Mouse (Mus musculus): ENCODE measurements at regions not wholly inside any gene's neighbourhood (a gene's known extent, or its start where the extent isn't known, plus 50 kb on each side); places are given as distances from the start of the nearest gene placed in this dataset.

DNA sequence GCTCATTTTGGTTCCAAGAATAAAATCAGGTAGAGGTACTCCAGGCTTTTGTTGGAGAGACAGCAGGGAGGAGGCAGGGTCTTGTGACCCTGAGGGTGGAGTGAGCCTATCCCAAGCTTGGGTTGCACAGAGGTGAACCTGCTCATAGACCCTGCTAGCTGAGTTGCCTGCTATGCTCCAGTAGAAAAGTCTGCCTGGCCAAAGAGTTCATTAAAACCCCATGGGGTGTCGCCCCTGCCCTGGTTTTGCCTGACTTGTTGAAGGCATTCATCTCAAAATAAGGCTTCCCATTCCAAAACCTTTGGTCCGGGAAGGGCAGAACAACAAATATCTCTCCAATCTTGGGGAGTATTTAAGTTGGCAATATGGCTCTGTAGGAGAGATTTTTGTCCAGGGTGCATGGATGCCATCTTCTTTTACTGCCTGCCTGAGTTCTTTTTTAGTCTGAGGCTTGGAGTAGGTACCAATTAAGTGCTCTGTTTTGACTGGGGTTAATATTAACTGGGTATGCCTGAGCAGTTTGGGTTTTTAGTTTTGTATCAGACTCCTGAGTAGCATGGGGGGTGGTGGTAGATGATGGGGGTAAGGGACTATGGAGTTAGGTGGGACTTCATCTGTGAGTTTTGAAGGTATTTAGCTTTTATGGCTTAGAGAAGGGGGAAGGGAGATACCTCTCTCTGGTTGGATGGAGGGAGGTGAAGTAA is 120.8 kb upstream of the Tmem164 start:
- Histone ChIP-seq H3K4me1 (replicated peaks) (no peaks in the 10 kb centered on the region), H3K36me3 (no peaks in the 10 kb centered on the region), H3K4me2 (replicated peaks) (no peak overlapping the region), H3K27ac (no peak overlapping the region), H3K27me3 (replicated peaks) (no peaks in the 10 kb centered on the region), H3K9ac (no peak overlapping the region), H3K9me3 (no peaks in the 10 kb centered on the region), H3K4me3 (replicated peaks) (no peak overlapping the region)
- 55% methylated on average over 2 of the region's 2 CpGs for WGBS
- ATAC-seq, result no peak

DNA sequence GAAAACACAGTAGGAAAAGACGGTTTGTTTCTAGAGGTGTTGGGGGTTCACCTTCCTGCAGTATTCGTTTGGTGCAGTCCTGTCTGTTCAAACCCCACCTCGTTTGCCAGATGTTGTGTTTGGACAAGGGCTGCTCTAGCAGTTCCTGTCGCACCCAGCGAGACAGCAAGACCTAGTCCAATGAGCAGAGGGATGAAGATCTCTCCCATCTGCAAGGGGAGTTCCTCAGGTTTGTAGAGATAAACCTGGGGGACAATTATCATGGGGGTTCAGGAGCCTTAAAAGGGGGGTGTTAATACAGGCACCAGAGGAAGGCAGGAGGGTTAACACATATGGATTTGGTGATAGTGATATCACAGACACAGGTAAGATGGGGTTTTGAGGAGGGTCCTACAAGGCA is 119.4 kb upstream of the Tmem164 start:
- Histone ChIP-seq H3K4me3 (replicated peaks) (no peak overlapping the region), H3K36me3 (no peaks in the 10 kb centered on the region), H3K4me2 (replicated peaks) (no peak overlapping the region), H3K9ac (no peak overlapping the region), H3K9me3 (no peaks in the 10 kb centered on the region), H3K27me3 (replicated peaks) (no peaks in the 10 kb centered on the region), H3K4me1 (replicated peaks) (no peaks in the 10 kb centered on the region), H3K27ac (no peak overlapping the region)
- WGBS, result 71% methylated on average over 5 of the region's 5 CpGs
- no peak for ATAC-seq

DNA sequence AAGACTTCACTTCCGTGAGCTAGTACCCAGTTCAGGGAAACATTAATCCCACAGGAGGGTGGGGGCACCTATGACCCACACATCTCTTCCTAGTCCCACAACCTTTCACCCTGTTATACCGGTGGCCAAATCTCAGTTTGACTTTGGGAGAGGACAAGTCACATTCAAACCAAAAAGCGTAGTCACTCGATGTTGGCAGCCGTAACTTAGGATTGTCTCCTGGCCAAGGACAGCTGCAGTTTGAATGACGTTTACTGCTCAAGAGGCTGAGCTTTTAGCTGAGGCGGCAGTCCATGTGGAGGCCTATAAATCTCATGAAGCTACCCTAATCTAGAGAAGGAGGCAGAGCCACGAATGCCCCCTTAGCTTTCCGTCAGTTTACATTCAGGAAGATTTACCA is 117.0 kb upstream of the Tmem164 start:
- no peaks in the 10 kb centered on the region for H3K9me3 ChIP-seq
- H3K36me3 ChIP-seq, result no peaks in the 10 kb centered on the region
- H3K27ac ChIP-seq, result no peak overlapping the region
- H3K27me3 ChIP-seq (replicated peaks), result no peaks in the 10 kb centered on the region
- no peak overlapping the region for H3K9ac ChIP-seq
- ATAC-seq, result no peak
- no peaks in the 10 kb centered on the region for H3K4me1 ChIP-seq (replicated peaks)
- H3K4me2 ChIP-seq (replicated peaks), result no peak overlapping the region
- 62% methylated on average over 9 of the region's 9 CpGs for WGBS
- H3K4me3 ChIP-seq (replicated peaks), result no peak overlapping the region

DNA sequence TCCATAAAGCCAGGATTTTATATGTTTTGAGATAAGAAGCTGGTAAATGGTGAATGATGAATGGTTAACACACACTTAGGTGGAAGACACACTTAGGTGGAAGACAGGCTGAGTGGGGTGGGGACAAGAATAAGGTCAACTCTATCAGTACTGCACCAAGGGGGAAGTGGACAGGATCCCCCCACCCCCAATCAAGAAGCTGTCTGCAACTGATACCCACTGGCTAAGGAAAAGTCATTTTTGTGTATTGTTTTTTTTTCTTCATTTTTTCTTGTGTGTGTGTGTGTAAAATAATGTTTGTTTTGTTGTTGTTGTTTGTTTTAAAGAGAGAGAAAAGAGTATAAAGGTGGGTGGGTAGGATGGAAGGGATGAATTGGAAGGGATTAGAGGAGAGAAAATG is 109.4 kb upstream of the Tmem164 start:
- no peak overlapping the region for H3K4me2 ChIP-seq (replicated peaks)
- H3K36me3 ChIP-seq, result no peaks in the 10 kb centered on the region
- H3K27ac ChIP-seq, result no peak overlapping the region
- H3K9me3 ChIP-seq, result no peaks in the 10 kb centered on the region
- no peaks in the 10 kb centered on the region for H3K4me1 ChIP-seq (replicated peaks)
- H3K9ac ChIP-seq, result no peak overlapping the region
- ATAC-seq, result no peak
- H3K4me3 ChIP-seq (replicated peaks), result no peak overlapping the region
- no peaks in the 10 kb centered on the region for H3K27me3 ChIP-seq (replicated peaks)

DNA sequence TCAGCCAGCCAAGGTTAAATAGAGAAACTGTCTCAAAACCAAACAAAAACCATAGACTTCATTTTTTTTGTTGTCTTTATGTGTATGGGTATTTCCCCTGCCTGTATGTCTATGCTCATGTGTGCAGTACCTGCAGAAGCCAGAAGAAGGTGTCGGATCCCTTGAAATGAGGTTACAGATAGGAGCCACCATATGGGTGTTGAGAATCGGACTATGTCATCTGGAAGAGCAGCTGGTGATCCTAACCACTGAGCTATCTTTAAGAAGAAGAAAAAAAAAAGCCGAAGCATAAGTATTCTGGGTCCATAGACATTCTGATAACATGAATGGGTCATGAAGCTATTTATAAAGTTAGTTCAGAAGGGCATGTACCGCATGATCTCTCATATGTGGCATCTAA is 107.2 kb upstream of the Tmem164 start:
- Histone ChIP-seq H3K27me3 (replicated peaks) (no peaks in the 10 kb centered on the region; the same call in 1 of the 2 replicates), H3K4me3 (replicated peaks) (no peak overlapping the region), H3K4me2 (replicated peaks) (no peak overlapping the region), H3K36me3 (no peaks in the 10 kb centered on the region), H3K4me1 (replicated peaks) (no peaks in the 10 kb centered on the region), H3K9ac (no peak overlapping the region), H3K9me3 (no peaks in the 10 kb centered on the region), H3K27ac (no peak overlapping the region)
- 93% methylated on average over 4 of the region's 4 CpGs for WGBS
- no peak for ATAC-seq

DNA sequence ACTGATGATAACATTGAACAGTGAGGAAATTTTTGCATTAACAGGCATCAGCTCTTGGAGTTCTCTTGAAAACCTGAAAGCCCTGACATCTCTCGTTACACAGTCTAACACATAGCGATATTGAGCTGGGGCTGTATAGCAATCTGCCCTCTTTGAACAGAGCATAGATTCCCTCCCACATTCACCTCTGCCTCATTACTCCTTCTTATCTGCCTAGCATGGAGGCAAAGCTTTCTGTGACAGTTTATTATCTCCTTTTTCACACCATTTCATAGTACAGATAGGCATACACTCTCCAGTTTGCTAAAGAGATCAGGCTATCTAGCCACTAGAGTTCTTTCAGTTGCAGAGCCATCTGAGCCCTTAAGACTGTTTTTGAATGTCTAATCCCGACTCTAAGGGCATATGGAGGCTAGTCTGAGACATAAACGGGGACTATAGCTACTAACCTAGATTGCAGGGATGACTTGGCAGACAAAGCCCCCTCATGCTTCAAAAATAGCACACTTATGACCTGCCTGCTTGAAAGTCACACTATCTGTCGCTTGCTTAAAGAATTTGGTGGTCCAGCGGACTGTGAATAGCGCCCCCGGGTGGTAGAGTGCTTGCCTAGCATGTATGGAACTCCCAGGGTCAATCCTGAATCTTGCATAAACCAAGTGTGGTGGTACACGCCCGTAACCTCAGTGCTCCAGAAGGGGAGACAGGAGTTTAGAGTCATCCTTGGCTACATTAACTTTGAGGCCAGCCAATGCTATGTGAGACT is 106.1 kb upstream of the Tmem164 start:
- Histone ChIP-seq H3K4me3 (replicated peaks) (no peak overlapping the region), H3K4me1 (replicated peaks) (no peaks in the 10 kb centered on the region), H3K4me2 (replicated peaks) (no peak overlapping the region), H3K27me3 (replicated peaks) (no peaks in the 10 kb centered on the region; the same call in 1 of the 2 replicates), H3K27ac (no peak overlapping the region), H3K36me3 (no peaks in the 10 kb centered on the region), H3K9me3 (no peaks in the 10 kb centered on the region), H3K9ac (no peak overlapping the region)
- WGBS, result 58% methylated on average over 10 of the region's 10 CpGs
- ATAC-seq, result no peak

DNA sequence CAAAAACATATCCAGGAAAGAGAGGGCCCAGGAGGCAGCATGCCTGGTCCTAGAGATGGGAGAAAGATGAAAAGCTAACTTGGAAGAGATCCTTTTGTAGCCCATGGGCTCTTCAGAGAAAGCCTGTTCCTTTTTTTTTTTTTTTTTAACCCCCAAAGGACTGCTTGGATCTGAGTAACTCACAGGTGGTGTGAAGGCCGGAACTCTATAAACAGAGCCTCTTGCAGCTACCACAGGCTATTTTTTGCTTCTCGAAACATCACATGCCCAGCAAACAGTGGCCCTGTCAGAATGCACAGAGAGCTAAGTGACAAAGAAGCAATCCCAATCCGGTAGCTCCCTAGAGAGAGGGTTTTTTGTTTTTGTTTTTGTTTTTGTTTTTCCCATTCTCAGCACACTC is 105.1 kb upstream of the Tmem164 start:
- WGBS, result 74% methylated on average over 3 of the region's 3 CpGs
- Histone ChIP-seq H3K27me3 (replicated peaks) (no peaks in the 10 kb centered on the region; the same call in 1 of the 2 replicates), H3K4me2 (replicated peaks) (no peak overlapping the region), H3K27ac (no peak overlapping the region), H3K9ac (no peak overlapping the region), H3K4me1 (replicated peaks) (no peaks in the 10 kb centered on the region), H3K36me3 (no peaks in the 10 kb centered on the region), H3K9me3 (no peaks in the 10 kb centered on the region), H3K4me3 (replicated peaks) (no peak overlapping the region)
- ATAC-seq, result no peak

DNA sequence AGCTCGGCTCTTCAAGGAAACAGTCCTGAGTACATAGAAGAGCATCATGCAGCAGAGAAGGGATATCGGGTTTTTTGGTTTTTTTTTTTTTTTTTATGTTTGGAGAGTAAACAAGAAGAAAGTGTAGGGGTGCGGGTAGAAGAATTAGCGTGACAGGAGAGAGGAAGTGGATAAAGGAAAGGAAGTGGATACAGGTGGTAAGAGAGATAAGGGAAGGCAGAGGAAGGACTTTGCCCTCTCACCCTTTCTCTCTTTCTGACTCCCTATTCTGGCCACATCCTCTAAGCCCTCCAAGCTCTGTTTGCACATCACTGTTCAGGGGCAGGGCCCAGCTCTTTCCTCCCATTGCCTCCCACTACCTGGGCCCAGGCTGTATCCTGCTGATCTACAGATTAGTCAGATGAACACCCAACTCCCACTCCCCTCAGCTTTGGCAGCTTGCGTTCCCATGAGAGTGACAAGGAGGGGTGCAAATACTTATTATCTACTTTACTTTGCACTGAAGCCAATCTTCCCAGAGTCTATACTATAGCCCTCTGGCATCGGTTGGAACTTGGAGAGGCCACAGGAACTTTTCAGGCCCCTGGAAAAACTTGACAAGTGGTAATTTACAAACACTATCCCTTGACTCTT is 103.6 kb upstream of the Tmem164 start:
- Histone ChIP-seq H3K9me3 (no peaks in the 10 kb centered on the region), H3K27me3 (replicated peaks) (no peaks in the 10 kb centered on the region; the same call in 1 of the 2 replicates), H3K4me1 (replicated peaks) (no peaks in the 10 kb centered on the region), H3K9ac (no peak overlapping the region), H3K36me3 (no peaks in the 10 kb centered on the region), H3K4me3 (replicated peaks) (no peak overlapping the region), H3K27ac (no peak overlapping the region), H3K4me2 (replicated peaks) (no peak overlapping the region)
- ATAC-seq, result peak; percentile 77
- 61% methylated on average over 6 of the region's 6 CpGs for WGBS

DNA sequence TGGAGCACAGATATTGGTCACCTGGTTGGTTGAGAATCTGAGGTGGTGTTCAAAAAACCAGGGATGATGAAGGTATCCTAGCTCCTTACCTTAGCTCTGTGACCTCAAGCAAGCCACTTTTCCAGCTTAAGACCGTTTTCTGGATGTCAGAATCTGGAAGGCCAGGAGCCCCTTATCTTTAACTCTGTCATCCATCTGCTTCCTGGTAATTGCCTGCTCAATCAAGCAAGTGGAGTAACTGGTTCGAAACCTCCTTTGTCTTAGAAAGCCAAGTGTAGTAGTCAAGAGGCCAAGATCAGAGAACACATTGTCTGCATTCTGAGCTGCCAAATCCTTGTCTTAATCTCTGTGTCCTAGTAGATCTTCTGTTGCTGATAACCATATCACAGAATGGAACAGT is 95.9 kb upstream of the Tmem164 start:
- Histone ChIP-seq H3K9me3 (no peaks in the 10 kb centered on the region), H3K4me3 (replicated peaks) (no peak overlapping the region), H3K9ac (no peak overlapping the region), H3K27ac (no peak overlapping the region), H3K4me1 (replicated peaks) (no peaks in the 10 kb centered on the region), H3K4me2 (replicated peaks) (no peak overlapping the region), H3K27me3 (replicated peaks) (no peaks in the 10 kb centered on the region), H3K36me3 (no peaks in the 10 kb centered on the region)
- 61% methylated on average over 2 of the region's 2 CpGs for WGBS
- ATAC-seq, result no peak

DNA sequence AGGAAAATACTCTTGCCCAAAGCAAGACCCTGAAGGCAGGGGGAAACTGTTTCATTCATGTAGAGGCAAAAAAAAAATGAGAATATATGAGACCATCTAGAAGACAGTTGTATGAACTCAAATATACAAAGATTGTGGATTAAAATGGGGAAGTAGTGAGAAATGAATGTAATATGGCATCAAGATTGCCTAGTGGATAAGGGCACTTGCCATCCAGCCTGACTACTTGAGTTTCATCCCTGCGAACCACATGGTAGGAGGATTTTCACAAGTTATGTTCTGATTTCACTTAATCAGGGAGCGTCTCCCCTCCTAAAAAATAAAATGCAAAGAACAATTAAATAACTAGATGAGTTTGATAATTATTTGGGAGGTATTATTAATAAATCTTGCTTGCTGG is 81.8 kb upstream of the Tmem164 start:
- Histone ChIP-seq H3K4me2 (replicated peaks) (no peak overlapping the region), H3K27me3 (replicated peaks) (no peaks in the 10 kb centered on the region), H3K4me1 (replicated peaks) (no peaks in the 10 kb centered on the region), H3K9me3 (no peaks in the 10 kb centered on the region), H3K27ac (no peak overlapping the region), H3K4me3 (replicated peaks) (no peak overlapping the region), H3K36me3 (no peaks in the 10 kb centered on the region), H3K9ac (no peak overlapping the region)
- 96% methylated on average over 2 of the region's 2 CpGs for WGBS
- no peak for ATAC-seq

DNA sequence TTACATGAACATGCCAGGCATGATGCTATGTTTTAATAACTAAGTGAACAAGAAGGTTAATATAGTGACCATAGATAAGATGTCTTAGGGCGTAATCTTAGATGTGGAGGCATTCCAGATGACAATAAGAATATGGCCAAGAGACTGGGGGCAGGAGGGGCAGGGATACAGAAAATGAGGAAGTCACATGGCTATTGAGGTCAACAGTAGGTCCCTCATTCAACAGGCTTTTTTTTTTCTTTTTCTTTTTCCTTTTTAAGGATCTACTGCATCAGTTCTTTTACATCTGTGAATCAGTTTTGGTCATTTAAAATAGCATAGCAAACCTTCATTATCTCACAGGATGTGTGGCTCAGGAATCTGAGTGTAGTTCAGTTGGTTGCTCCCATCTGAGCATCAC is 80.4 kb upstream of the Tmem164 start:
- Histone ChIP-seq H3K4me3 (replicated peaks) (no peak overlapping the region), H3K36me3 (no peaks in the 10 kb centered on the region), H3K9me3 (no peaks in the 10 kb centered on the region), H3K27me3 (replicated peaks) (no peaks in the 10 kb centered on the region), H3K27ac (no peak overlapping the region), H3K9ac (no peak overlapping the region), H3K4me2 (replicated peaks) (no peak overlapping the region), H3K4me1 (replicated peaks) (no peaks in the 10 kb centered on the region)
- WGBS, result 83% methylated on average over 1 of the region's 1 CpGs
- ATAC-seq, result no peak

DNA sequence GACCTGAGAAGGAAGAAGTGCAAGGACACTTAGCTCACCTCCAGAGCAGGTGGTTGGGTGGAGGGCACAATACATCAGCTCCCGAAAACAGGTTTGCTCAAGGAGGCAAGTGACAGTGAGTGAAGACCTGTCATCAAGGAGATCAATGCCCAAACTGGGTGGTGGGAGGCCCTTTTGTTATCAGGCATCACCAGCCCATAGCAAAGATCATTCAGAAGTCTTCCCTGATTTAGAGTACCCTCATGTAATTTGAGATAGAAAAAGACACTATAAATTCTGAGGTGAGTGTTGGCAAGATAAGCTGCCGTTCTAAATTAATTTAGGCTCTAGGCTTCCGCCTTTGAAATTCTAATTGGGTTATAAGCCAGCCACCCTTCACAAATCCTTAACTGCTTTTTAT is 76.1 kb upstream of the Tmem164 start:
- no peak for ATAC-seq
- 64% methylated on average over 3 of the region's 3 CpGs for WGBS
- no peak overlapping the region for H3K4me3 ChIP-seq (replicated peaks)
- H3K36me3 ChIP-seq, result no peaks in the 10 kb centered on the region
- H3K27ac ChIP-seq, result no peak overlapping the region
- no peak overlapping the region for H3K4me2 ChIP-seq (replicated peaks)
- H3K27me3 ChIP-seq (replicated peaks), result no peaks in the 10 kb centered on the region
- H3K9me3 ChIP-seq, result no peaks in the 10 kb centered on the region
- no peak overlapping the region for H3K9ac ChIP-seq
- no peaks in the 10 kb centered on the region for H3K4me1 ChIP-seq (replicated peaks)

All from intestine, embryonic 15.5 days (tissue).